ENCODE assay signal across 8 mouse cellular contexts in the genomic region with DNA sequence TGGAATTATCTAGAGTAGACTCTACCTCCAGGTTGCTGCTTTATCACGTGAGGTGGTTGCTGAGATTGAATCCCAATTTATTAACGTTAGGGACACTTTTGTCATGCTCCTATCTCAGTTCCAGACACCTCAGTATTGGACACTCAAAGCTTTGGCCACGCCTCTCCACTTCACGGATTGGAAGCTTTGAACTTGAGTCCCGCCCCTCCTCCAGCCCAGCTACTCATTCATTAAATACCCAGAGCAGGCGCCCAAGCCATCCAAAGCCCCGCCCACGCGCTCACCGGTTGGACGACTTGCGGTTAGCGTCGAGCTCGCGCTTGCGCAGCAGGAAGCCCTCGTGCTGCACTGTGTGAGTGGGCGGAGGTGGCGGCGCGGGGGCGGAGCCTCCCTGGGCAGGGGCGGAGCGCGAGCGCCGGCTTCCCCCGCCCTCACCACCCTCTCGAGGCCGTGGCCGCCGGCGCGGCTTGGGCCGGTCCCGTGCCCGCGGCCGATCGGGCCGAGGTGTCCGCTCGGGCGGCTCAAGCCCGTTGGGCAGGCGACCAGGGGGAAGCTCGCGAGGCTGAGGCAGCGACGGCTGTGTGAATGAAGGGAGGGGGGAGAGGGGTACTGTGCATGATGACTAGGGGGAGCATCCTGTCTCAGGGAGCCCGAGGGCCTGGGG. TPM values are rescaled to one million over a fixed set of nuclear protein-coding genes. Genes with fewer than 3 reads are reported as not detected.
DNase-seq lines count a peak whose midpoint lies in the region; ATAC-seq and TF ChIP-seq lines count a peak whose summit lies in the region.

No protein-coding gene starts in this region.

- no peak for TF ChIP-seq CTCF in MEL (IDR thresholded peaks at IDR 0.05 in 2 of 3, conservative IDR thresholded peaks at IDR 0.05 in 1 of 3; ENCODE audit: control insufficient read depth in 1 of 3, insufficient read depth in 1 of 3, low read depth in 2 of 3, low read length in 3 of 3, poor library complexity in 1 of 3, severe bottlenecking in 1 of 3)
- no peak for TF ChIP-seq CTCF in cerebellum, adult 2 months (IDR thresholded peaks at IDR 0.05; ENCODE audit: borderline replicate concordance, insufficient read depth, low read depth, low read length)
- no peak for TF ChIP-seq CTCF in forebrain, postnatal 0 days (IDR thresholded peaks at IDR 0.05; ENCODE audit: low read depth)

- peak overlapping the region; percentile 60 to 73 for H3K4me3 ChIP-seq in MEL (ENCODE audit: control insufficient read depth in 1 of 2, insufficient read depth in 1 of 2, low read depth in 2 of 2, low read length in 2 of 2)
- H3K4me3 ChIP-seq in cerebellum, adult 2 months (replicated peaks; ENCODE audit: insufficient read depth, low read depth, low read length) = peak overlapping the region; percentile 52
- peak overlapping the region; percentile 52 for H3K4me3 ChIP-seq in forebrain, postnatal 0 days (ENCODE audit: low read depth, low read length)
- H3K4me3 ChIP-seq in lung, embryonic 15.5 days = peak overlapping the region; percentile 45

- ATAC-seq in forebrain, postnatal 0 days = peak; percentile 97
- ATAC-seq in lung, embryonic 15.5 days (ENCODE audit: borderline replicate concordance, extremely low read depth, low FRiP score, low TSS enrichment) = peak; percentile 94

- H3K36me3 ChIP-seq in MEL (ENCODE audit: control insufficient read depth in 1 of 2, insufficient read depth in 2 of 2, low read length in 2 of 2) = peaks cover 0 to 11% of the 10 kb centered on the region in 2 experiments; a peak in 2 of 4 replicates
- peaks cover 15% of the 10 kb centered on the region for H3K36me3 ChIP-seq in forebrain, postnatal 0 days (ENCODE audit: insufficient read depth)
- no peaks in the 10 kb centered on the region for H3K36me3 ChIP-seq in lung, embryonic 15.5 days

- H3K79me2 ChIP-seq in MEL (ENCODE audit: control insufficient read depth, insufficient read depth, low read length, poor library complexity) = no peaks in the 10 kb centered on the region

- WGBS in cerebellum, adult 2 months = under 1% methylated on average over 52 of the region's 52 CpGs
- 2% methylated on average over 49 of the region's 52 CpGs for WGBS in forebrain, postnatal 0 days
- WGBS in lung, embryonic 15.5 days = under 1% methylated on average over 52 of the region's 52 CpGs

- peak; percentile 54 to 59; a peak in 2 of 4 replicates for TF ChIP-seq POLR2A in MEL (IDR thresholded peaks at IDR 0.05; ENCODE audit: control insufficient read depth in 1 of 2, insufficient read depth in 1 of 2, low read depth in 1 of 2, low read length in 2 of 2, poor library complexity in 1 of 2)
- TF ChIP-seq POLR2A in cerebellum, adult 2 months (IDR thresholded peaks at IDR 0.05; ENCODE audit: borderline replicate concordance, insufficient read depth, low read length) = no peak

- H3K27me3 ChIP-seq in MEL (ENCODE audit: control insufficient read depth in 1 of 2, insufficient read depth in 2 of 2, low read length in 2 of 2) = no peaks in the 10 kb centered on the region
- H3K27me3 ChIP-seq in cerebellum, adult 2 months (ENCODE audit: control insufficient read depth, insufficient read depth, low read length) = no peaks in the 10 kb centered on the region
- H3K27me3 ChIP-seq in forebrain, postnatal 0 days (ENCODE audit: insufficient read depth, low read length) = peaks cover 38% of the 10 kb centered on the region
- H3K27me3 ChIP-seq in lung, embryonic 15.5 days = peaks cover 42% of the 10 kb centered on the region

- H3K4me1 ChIP-seq in MEL (ENCODE audit: control insufficient read depth in 1 of 2, insufficient read depth in 2 of 2, low read length in 2 of 2) = peaks cover 0 to 17% of the 10 kb centered on the region in 2 experiments
- no peaks in the 10 kb centered on the region for H3K4me1 ChIP-seq in cerebellum, adult 2 months (ENCODE audit: control insufficient read depth, insufficient read depth, low read length)
- H3K4me1 ChIP-seq in forebrain, postnatal 0 days (ENCODE audit: insufficient read depth) = no peaks in the 10 kb centered on the region
- peaks cover 25% of the 10 kb centered on the region for H3K4me1 ChIP-seq in lung, embryonic 15.5 days

- no peaks in the 10 kb centered on the region for H3K9me3 ChIP-seq in MEL (replicated peaks; ENCODE audit: insufficient read depth, low read length)
- H3K9me3 ChIP-seq in forebrain, postnatal 0 days (ENCODE audit: low read length) = no peaks in the 10 kb centered on the region
- no peaks in the 10 kb centered on the region for H3K9me3 ChIP-seq in lung, embryonic 15.5 days

- no peak for TF ChIP-seq RAD21 in MEL (IDR thresholded peaks at IDR 0.05; ENCODE audit: low read depth, low read length)

- peak overlapping the region; percentile 68 for H3K9ac ChIP-seq in MEL (ENCODE audit: control insufficient read depth, low read depth, low read length, poor library complexity, severe bottlenecking)
- peak overlapping the region; percentile 57 for H3K9ac ChIP-seq in forebrain, postnatal 0 days
- peak overlapping the region; percentile 46 for H3K9ac ChIP-seq in lung, embryonic 15.5 days

- no peak for TF ChIP-seq EP300 in MEL (IDR thresholded peaks at IDR 0.05; ENCODE audit: low read depth in 1 of 2, low read length in 2 of 2)

- peak; percentile 99 for DNase-seq in MEL (ENCODE audit: low read depth, low spot score)
- DNase-seq in cerebellum, adult 2 months = peak; percentile 96 to 99
- peak; percentile 100 for DNase-seq in forebrain, postnatal 0 days
- peak; percentile 99 for DNase-seq in heart, postnatal 4 days
- peak; percentile 98 to 99 for DNase-seq in layer of hippocampus, adult 8-10 months (ENCODE audit: low spot score in 2 of 2)
- DNase-seq in ovary, postnatal 10 days (ENCODE audit: low spot score) = peak; percentile 85
- DNase-seq in thymus, postnatal 10 days (ENCODE audit: low spot score in 2 of 2) = peak; percentile 92

- H3K4me2 ChIP-seq in forebrain, postnatal 0 days (ENCODE audit: low read depth) = peak overlapping the region; percentile 76
- peak overlapping the region; percentile 83 for H3K4me2 ChIP-seq in lung, embryonic 15.5 days

- H3K27ac ChIP-seq in MEL (ENCODE audit: control insufficient read depth, low read depth, low read length) = no peak overlapping the region
- 0 out of 2 replicates have a peak overlapping the region, but pooled peaks have one; percentile 15 for H3K27ac ChIP-seq in cerebellum, adult 2 months (ENCODE audit: insufficient read depth, low read length)
- no peak overlapping the region; the same call in 1 of the 2 replicates for H3K27ac ChIP-seq in forebrain, postnatal 0 days (ENCODE audit: low read depth, low read length)
- H3K27ac ChIP-seq in lung, embryonic 15.5 days = no peak overlapping the region

TF ChIP-seq in MEL, 35 proteins besides CTCF, POLR2A, EP300 and RAD21 (continues in another document):
- TF ChIP-seq TAL1 (IDR thresholded peaks at IDR 0.05; ENCODE audit: low read length) (no peak), E2F4 (IDR thresholded peaks at IDR 0.05; ENCODE audit: borderline replicate concordance, low read depth, low read length) (no peak), TBP (IDR thresholded peaks at IDR 0.05; ENCODE audit: low read depth, low read length) (no peak), MAFK (IDR thresholded peaks at IDR 0.05; ENCODE audit: borderline replicate concordance, low read depth, low read length) (no peak), SMC3 (IDR thresholded peaks at IDR 0.05; ENCODE audit: low read depth, low read length) (no peak), RCOR1 (IDR thresholded peaks at IDR 0.05; ENCODE audit: low read depth, low read length) (peak; percentile 88), MAX (IDR thresholded peaks at IDR 0.05; ENCODE audit: low read length) (0 out of 2 replicates have a peak, but pooled peaks have one; percentile 33), ZMIZ1 (IDR thresholded peaks at IDR 0.05; ENCODE audit: low read depth, low read length) (no peak), POLR2AphosphoS5 (IDR thresholded peaks at IDR 0.05; ENCODE audit: borderline replicate concordance, low read depth, low read length) (no peak), ZKSCAN1 (IDR thresholded peaks at IDR 0.05; ENCODE audit: low read depth, low read length) (no peak), MEF2A (IDR thresholded peaks at IDR 0.05; ENCODE audit: extremely low read depth, insufficient replicate concordance, low read depth, low read length, poor library complexity, severe bottlenecking) (no peak)

RNA-seq across cellular contexts. Expression of gene Gm20479, which starts 4.2 kb away (rescaled TPM):
- 0.42 TPM in 1 of 2 replicates, not detected in the other for total RNA-seq in MEL (2012; rRNA removed)
- polyA plus RNA-seq in MEL (2012; ENCODE audit: insufficient read depth in 1 of 2, insufficient read length in 2 of 2, low read depth in 1 of 2, low replicate concordance in 2 of 2, missing spikeins in 1 of 2) = 1 to 10 TPM in 1 of 2 experiments, not detected in 1; 2.7 TPM
- 0.38 TPM in 1 of 2 replicates, not detected in the other for polyA plus RNA-seq in cerebellum, adult 2 months (2012; rRNA removed)
- total RNA-seq in forebrain, postnatal 0 days (2014; rRNA removed) = not detected in 2 replicates
- not detected in 2 replicates for polyA plus RNA-seq in forebrain, postnatal 0 days (2015; fragmentation: Nextera tagmentation; extraction: Ambion mirVana)
- total RNA-seq in heart, postnatal 4 days (2021) = 1 to 10 TPM in 1 of 2 experiments, not detected in 1; 3.7 TPM
- not detected for total RNA-seq in layer of hippocampus, adult 8-10 months (2022)
- polyA plus RNA-seq in lung, embryonic 15.5 days (2015; fragmentation: Nextera tagmentation; extraction: Ambion mirVana) = 0.79 and 1.3 TPM in 2 replicates

RNA-seq across cellular contexts. Expression of gene Shkbp1, which starts 5.6 kb away (rescaled TPM):
- total RNA-seq in MEL (2012; rRNA removed) = 24.2 and 25.4 TPM in 2 replicates
- polyA plus RNA-seq in MEL (2012; ENCODE audit: insufficient read depth in 1 of 2, insufficient read length in 2 of 2, low read depth in 1 of 2, low replicate concordance in 2 of 2, missing spikeins in 1 of 2) = 10 to 100 TPM in 1 of 2 experiments, not detected in 1; 77.0 TPM
- 41.6 and 43.7 TPM in 2 replicates for polyA plus RNA-seq in cerebellum, adult 2 months (2012; rRNA removed)
- total RNA-seq in forebrain, postnatal 0 days (2014; rRNA removed) = 30.2 and 35.6 TPM in 2 replicates
- 31.8 and 33.1 TPM in 2 replicates for polyA plus RNA-seq in forebrain, postnatal 0 days (2015; fragmentation: Nextera tagmentation; extraction: Ambion mirVana)
- 10 to 100 TPM; 18.4 to 19.8 TPM for total RNA-seq in heart, postnatal 4 days (2021)
- 10 to 100 TPM; 29.6 to 49.1 (median 34.1) TPM for total RNA-seq in layer of hippocampus, adult 8-10 months (2022)
- polyA plus RNA-seq in lung, embryonic 15.5 days (2015; fragmentation: Nextera tagmentation; extraction: Ambion mirVana) = 48.3 and 51.4 TPM in 2 replicates

RNA-seq across cellular contexts. Expression of gene Ltbp4, which starts 23.9 kb away (rescaled TPM):
- 2.2 and 2.9 TPM in 2 replicates for total RNA-seq in MEL (2012; rRNA removed)
- 10 to 100 TPM in 1 of 2 experiments, not detected in 1; 14.2 TPM for polyA plus RNA-seq in MEL (2012; ENCODE audit: insufficient read depth in 1 of 2, insufficient read length in 2 of 2, low read depth in 1 of 2, low replicate concordance in 2 of 2, missing spikeins in 1 of 2)
- polyA plus RNA-seq in cerebellum, adult 2 months (2012; rRNA removed) = 26.9 and 28.2 TPM in 2 replicates
- total RNA-seq in forebrain, postnatal 0 days (2014; rRNA removed) = 13.4 and 26.7 TPM in 2 replicates
- 8.3 and 11.7 TPM in 2 replicates for polyA plus RNA-seq in forebrain, postnatal 0 days (2015; fragmentation: Nextera tagmentation; extraction: Ambion mirVana)
- total RNA-seq in heart, postnatal 4 days (2021) = 100 to 1,000 TPM; 238 to 255 TPM
- total RNA-seq in layer of hippocampus, adult 8-10 months (2022) = 10 to 100 TPM; 48.5 to 59.4 (median 57.9) TPM
- polyA plus RNA-seq in lung, embryonic 15.5 days (2015; fragmentation: Nextera tagmentation; extraction: Ambion mirVana) = 96.2 and 102 TPM in 2 replicates
